Mouse (Mus musculus) thymus, adult 2 months (tissue): ENCODE measurements around the gene Gm42906. TPM values are rescaled to one million over a fixed set of nuclear protein-coding genes. Genes with fewer than 3 reads are reported as not detected.

Experiments
- DNase-seq: peaks from one replicate; pipeline ENCODE4 v3.0.0; 2021
- H3K27ac ChIP-seq: fragments of 200-500 bp; 2 replicates; pipeline ENCODE4 v1.5.1; 2012; ENCODE audit warnings: low read length, control low read depth; ENCODE audit not compliant: control insufficient read depth, insufficient read depth
- H3K27me3 ChIP-seq: fragments of 200-500 bp; 2 replicates; pipeline ENCODE4 v1.6.1; 2012; ENCODE audit warnings: mild to moderate bottlenecking, low read length, moderate library complexity, mixed read lengths; ENCODE audit not compliant: control insufficient read depth, insufficient read depth
- H3K36me3 ChIP-seq: fragments of 200-500 bp; 2 replicates; pipeline ENCODE4 v1.6.1; 2012; ENCODE audit warnings: mild to moderate bottlenecking, low read length, moderate library complexity; ENCODE audit not compliant: control insufficient read depth, insufficient read depth
- H3K4me1 ChIP-seq: fragments of 200-500 bp; replicated peaks from 2 replicates; pipeline ENCODE4 v1.6.1; 2012; ENCODE audit warnings: low read length; ENCODE audit not compliant: control insufficient read depth, insufficient read depth
- H3K4me3 ChIP-seq: fragments of 200-500 bp; 2 replicates; pipeline ENCODE4 v1.5.1; 2012; ENCODE audit warnings: mild to moderate bottlenecking, low read length, control low read depth, moderate library complexity; ENCODE audit not compliant: control insufficient read depth, insufficient read depth
- CTCF ChIP-seq: fragments of 200-500 bp; IDR thresholded peaks from 2 replicates; pipeline ENCODE4 v1.5.1; 2012; ENCODE audit warnings: mild to moderate bottlenecking, control low read depth, low read length, moderate library complexity, borderline replicate concordance; ENCODE audit not compliant: control insufficient read depth, poor library complexity, insufficient read depth; ENCODE audit errors: extremely low read depth
- POLR2A ChIP-seq: fragments of 200-500 bp; IDR thresholded peaks from 2 replicates; pipeline ENCODE4 v1.6.1; 2012; ENCODE audit warnings: mild to moderate bottlenecking, low read length, control low read depth, moderate library complexity; ENCODE audit not compliant: control insufficient read depth, poor library complexity, insufficient read depth; ENCODE audit errors: extremely low read depth
- WGBS: fragments of 180-500 bp; shearing (Covaris S2); methylation state at CpG from one replicate; pipeline ENCODE4 v1.1.7; 2018; 5-methylcytosine and 5-hydroxymethylcytosine counted together
- polyA plus RNA-seq: library from polyadenylated mRNA; depleted of rRNA; stranded (reverse); fragments of >200 nt; gene quantifications from 2 replicates; pipeline ENCODE4 v1.2.3, GENCODE M21; 2012

The Gm42906 gene
- polyA plus RNA-seq, 1 experiment = not detected

GRCm38 (mm10) chr5:151108955-151109354 is 319.0 kb downstream of the Gm42906 start:
- TF ChIP-seq POLR2A = no peak
- TF ChIP-seq CTCF = no peak
- Histone ChIP-seq H3K4me3 (no peak overlapping the region), H3K27ac (no peak overlapping the region), H3K36me3 (no peaks in the 10 kb centered on the region), H3K4me1 (no peaks in the 10 kb centered on the region), H3K27me3 (no peaks in the 10 kb centered on the region)
- WGBS = 91% methylated on average over 7 of the region's 7 CpGs
- DNase-seq = no peak

DNA sequence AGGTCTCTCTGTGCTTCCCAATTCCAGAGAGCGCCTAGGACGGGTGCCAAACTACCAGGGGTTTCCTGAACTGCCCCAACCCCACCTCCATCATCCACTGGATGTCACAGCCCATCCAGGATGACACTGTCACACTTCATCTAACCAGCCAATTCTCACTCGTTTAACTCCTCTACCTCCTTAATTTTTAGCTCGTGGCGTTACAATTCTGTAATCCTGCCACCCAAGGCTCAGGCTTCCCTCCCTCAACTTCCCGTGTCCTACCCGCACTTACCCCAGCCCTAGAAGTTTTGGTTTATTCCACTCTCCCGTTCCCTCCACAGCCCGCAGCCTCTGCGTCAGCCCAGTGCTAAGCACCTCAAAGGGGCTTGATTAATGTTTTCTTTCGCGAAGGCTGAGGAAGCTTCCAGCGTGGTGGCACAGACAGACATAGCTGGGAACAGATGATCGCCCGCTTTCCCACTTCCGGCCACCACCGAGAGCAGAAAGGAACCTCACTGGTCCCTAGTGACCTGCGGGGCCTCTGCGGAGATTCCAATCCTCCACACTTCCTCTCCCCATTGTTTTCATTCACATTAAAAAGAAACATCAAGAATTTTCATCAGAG is 319.6 kb downstream of the Gm42906 start:
- 29% methylated on average over 19 of the region's 19 CpGs for WGBS
- Histone ChIP-seq H3K27me3 (no peaks in the 10 kb centered on the region), H3K4me3 (no peak overlapping the region), H3K27ac (no peak overlapping the region), H3K4me1 (no peaks in the 10 kb centered on the region), H3K36me3 (no peaks in the 10 kb centered on the region)
- DNase-seq = no peak
- TF ChIP-seq POLR2A = no peak
- no peak for TF ChIP-seq CTCF

- 89% methylated on average over 3 of the region's 3 CpGs for WGBS
- no peak overlapping the region for H3K4me3 ChIP-seq
- no peak overlapping the region for H3K27ac ChIP-seq
- no peak for DNase-seq
- no peaks in the 10 kb centered on the region for H3K27me3 ChIP-seq
- TF ChIP-seq POLR2A (no peak), CTCF (no peak)
- H3K4me1 ChIP-seq = no peaks in the 10 kb centered on the region
- H3K36me3 ChIP-seq = no peaks in the 10 kb centered on the region
Observed at GRCm38 (mm10) chr5:151106841-151107240, 321.1 kb downstream of the Gm42906 start.

DNA sequence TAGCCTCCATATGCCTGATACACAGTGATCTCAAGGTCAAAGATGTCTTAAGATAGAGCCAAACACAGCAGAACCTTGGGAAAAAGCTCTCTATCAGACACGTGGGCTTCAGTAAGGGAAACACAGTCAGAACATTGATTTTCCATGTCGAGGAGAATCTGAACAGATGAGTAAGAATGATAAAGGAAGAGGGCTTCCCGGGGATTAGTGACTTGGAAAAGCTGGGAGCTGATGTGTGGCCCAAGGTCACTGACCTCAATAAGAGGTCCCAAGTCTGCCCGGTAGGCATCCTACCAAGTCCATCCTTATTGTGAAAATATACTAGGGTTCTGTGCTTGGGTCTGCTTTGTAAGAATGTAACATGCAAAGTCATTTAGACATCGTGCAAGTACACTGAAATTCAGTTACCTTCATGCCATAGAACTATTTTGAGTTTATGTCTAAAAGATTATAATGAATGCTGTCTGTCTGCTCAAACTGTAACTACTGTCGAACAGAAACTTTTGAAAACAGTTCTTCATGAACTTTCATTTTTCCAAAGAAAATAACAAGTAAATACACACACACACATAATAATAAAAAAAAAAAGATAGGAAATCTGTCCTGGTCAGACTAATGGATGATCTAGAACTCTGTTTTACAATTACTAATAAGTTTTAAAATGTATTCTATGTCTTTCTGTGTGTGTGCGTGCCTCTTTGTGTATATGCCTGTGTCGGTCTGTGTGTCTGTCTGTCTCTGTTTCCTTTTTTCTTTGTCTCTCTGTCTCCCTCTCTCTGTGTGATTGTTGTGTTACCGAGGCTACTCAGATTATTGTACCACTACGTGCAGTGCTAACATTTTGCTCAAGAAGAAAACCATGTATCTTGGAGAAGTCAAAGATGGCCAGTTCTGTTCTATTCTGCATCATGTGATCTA is 322.6 kb downstream of the Gm42906 start:
- Histone ChIP-seq H3K4me1 (no peaks in the 10 kb centered on the region), H3K36me3 (no peaks in the 10 kb centered on the region), H3K4me3 (no peak overlapping the region), H3K27ac (no peak overlapping the region), H3K27me3 (no peaks in the 10 kb centered on the region)
- no peak for DNase-seq
- 89% methylated on average over 10 of the region's 10 CpGs for WGBS
- no peak for TF ChIP-seq POLR2A
- TF ChIP-seq CTCF = no peak

DNA sequence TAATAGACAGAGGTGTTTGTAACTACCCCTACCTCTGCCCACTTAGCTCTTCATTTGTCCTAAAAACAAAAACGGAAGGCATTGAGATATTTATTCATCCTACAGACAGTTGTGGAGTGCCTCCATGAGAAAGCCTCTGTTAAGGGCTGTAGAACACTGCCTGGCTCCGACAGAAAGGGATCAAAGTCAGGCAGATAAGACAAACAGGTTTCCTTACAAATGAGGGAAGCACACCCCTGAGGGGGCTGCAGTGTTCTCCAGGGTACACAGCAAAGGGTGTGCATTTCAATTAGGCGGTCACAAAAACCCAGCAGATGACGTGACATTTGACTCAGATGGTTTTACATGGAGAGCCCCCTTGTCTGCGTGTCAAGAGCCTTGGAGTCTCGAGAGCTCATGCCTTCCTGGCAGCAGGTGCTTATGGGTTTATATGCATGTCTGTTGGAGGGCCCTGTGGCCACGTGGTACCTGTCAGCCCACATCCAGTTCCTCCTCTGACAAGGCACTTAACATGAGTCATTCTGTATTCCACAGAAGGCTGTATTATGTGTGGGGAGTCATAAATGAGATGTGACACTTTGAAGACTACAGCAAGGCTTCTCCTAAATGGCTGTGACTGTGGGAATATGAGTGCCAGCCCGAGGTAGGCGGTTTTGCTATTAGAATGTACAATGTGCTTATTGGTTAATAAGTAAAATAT is 323.5 kb downstream of the Gm42906 start:
- DNase-seq = no peak
- WGBS = 52% methylated on average over 9 of the region's 9 CpGs
- TF ChIP-seq POLR2A = no peak
- TF ChIP-seq CTCF = no peak
- Histone ChIP-seq H3K36me3 (no peaks in the 10 kb centered on the region), H3K4me3 (no peak overlapping the region), H3K4me1 (no peaks in the 10 kb centered on the region), H3K27ac (no peak overlapping the region), H3K27me3 (no peaks in the 10 kb centered on the region)

DNA sequence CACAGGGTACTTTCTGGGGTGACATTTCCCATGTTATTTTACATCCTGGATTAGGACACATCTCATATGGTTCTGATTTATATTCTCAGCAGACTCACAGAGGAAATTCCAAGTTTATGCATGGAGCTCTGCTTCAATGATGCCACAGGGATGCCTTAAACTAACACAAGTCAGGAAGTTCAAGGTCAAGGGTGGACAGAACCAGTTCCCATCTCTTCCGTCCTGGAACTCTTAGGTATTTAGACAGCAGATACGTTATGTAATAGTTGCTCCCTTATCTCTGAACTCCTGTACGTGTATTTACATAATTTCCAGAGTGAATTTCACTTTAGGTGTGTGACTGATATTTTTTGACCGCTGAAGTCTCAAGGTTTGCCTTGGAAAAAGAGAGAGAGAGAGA is 324.7 kb downstream of the Gm42906 start:
- H3K4me3 ChIP-seq = no peak overlapping the region
- TF ChIP-seq POLR2A (no peak), CTCF (no peak)
- 94% methylated on average over 4 of the region's 4 CpGs for WGBS
- H3K27me3 ChIP-seq = no peaks in the 10 kb centered on the region
- H3K4me1 ChIP-seq = no peaks in the 10 kb centered on the region
- no peaks in the 10 kb centered on the region for H3K36me3 ChIP-seq
- H3K27ac ChIP-seq = no peak overlapping the region
- DNase-seq = no peak
